Mouse (Mus musculus) stomach, postnatal 0 days (tissue): ENCODE data around the gene Men1. TPM values are rescaled to one million over a fixed set of nuclear protein-coding genes. Genes with fewer than 3 reads are reported as not detected.

Experiments
- ATAC-seq: fragments of 200-750 bp; cut with Nextera tagmentation; 2 replicates; pipeline ENCODE4 v1.8.0; 2017; ENCODE audit not compliant: low FRiP score, low TSS enrichment
- DNase-seq: peaks from one replicate; pipeline ENCODE4 v3.0.0-alpha.2; 2016; ENCODE audit warnings: low spot score
- H3K27ac ChIP-seq: fragments of 300-500 bp; sonication (generic); replicated peaks from 2 replicates; pipeline ENCODE4 v1.5.1; 2014; ENCODE audit warnings: mild to moderate bottlenecking, control low read depth
- H3K27me3 ChIP-seq: fragments of 300-500 bp; sonication (generic); 2 replicates; pipeline ENCODE4 v1.6.1; 2014; ENCODE audit warnings: low read length; ENCODE audit not compliant: control insufficient read depth, insufficient read depth
- H3K36me3 ChIP-seq: fragments of 300-500 bp; sonication (generic); 2 replicates; pipeline ENCODE4 v1.6.1; 2014; ENCODE audit warnings: low read length, mixed read lengths; ENCODE audit not compliant: control insufficient read depth, insufficient read depth
- H3K4me1 ChIP-seq: fragments of 300-500 bp; sonication (generic); replicated peaks from 2 replicates; pipeline ENCODE4 v1.6.1; 2014; ENCODE audit warnings: antibody characterized with exemption; ENCODE audit not compliant: control insufficient read depth, insufficient read depth
- H3K4me2 ChIP-seq: fragments of 300-500 bp; sonication (generic); replicated peaks from 2 replicates; pipeline ENCODE4 v1.6.1; 2014; ENCODE audit warnings: low read depth, mild to moderate bottlenecking, control low read depth, moderate library complexity
- H3K4me3 ChIP-seq: fragments of 300-500 bp; sonication (generic); 2 replicates; pipeline ENCODE4 v1.5.1; 2014; ENCODE audit warnings: low read depth, low read length, control low read depth
- H3K9ac ChIP-seq: fragments of 300-500 bp; sonication (generic); 2 replicates; pipeline ENCODE4 v1.6.1; 2014; ENCODE audit warnings: mild to moderate bottlenecking, low read length, control low read depth, mixed read lengths
- H3K9me3 ChIP-seq: fragments of 300-500 bp; sonication (generic); 2 replicates; pipeline ENCODE4 v1.6.1; 2016; ENCODE audit warnings: low read length; ENCODE audit not compliant: control insufficient read depth
- CTCF ChIP-seq: IDR thresholded peaks from 2 replicates; pipeline ENCODE4 v1.5.1; 2016; ENCODE audit warnings: antibody characterized with exemption, low read depth, mild to moderate bottlenecking, moderate library complexity
- EP300 ChIP-seq: optimal IDR thresholded peaks from 2 replicates; pipeline ENCODE3; 2016; ENCODE audit warnings: antibody characterized with exemption
- WGBS: fragments of 180-500 bp; shearing (Covaris S2); extraction: QIAGEN DNeasy Blood & Tissue Kit; methylation state at CpG from one replicate; pipeline ENCODE4 v1.1.7; 2014; 5-methylcytosine and 5-hydroxymethylcytosine counted together
- microRNA-seq: library from miRNA; unstranded; fragments of <30 nt; microRNA quantifications from one replicate; pipeline ENCODE4, GENCODE M21; 2016
- polyA plus RNA-seq: library from polyadenylated mRNA; unstranded; fragments of >200 nt; fragmentation: Nextera tagmentation; extraction: Ambion mirVana; gene quantifications from 2 replicates; pipeline ENCODE4 v1.2.1, GENCODE M21; 2015

Gene Men1
- polyA plus RNA-seq, 1 experiment from 2014 or later: 27.1 TPM

GRCm38 (mm10) chr19:6389803-6390202 lies 55.0 kb downstream of the Men1 start:
- 20% methylated on average over 16 of the region's 16 CpGs for WGBS
- Histone ChIP-seq H3K4me2 (peak overlapping the region; percentile 42), H3K27me3 (no peaks in the 10 kb centered on the region), H3K9ac (no peak overlapping the region), H3K4me1 (no peaks in the 10 kb centered on the region), H3K4me3 (0 out of 2 replicates have a peak overlapping the region, but pooled peaks have one; percentile 8), H3K36me3 (no peaks in the 10 kb centered on the region), H3K9me3 (no peaks in the 10 kb centered on the region), H3K27ac (no peak overlapping the region)
- TF ChIP-seq EP300 (no peak), CTCF (no peak)
- DNase-seq (no peak), ATAC-seq (peak; percentile 40)

DNA sequence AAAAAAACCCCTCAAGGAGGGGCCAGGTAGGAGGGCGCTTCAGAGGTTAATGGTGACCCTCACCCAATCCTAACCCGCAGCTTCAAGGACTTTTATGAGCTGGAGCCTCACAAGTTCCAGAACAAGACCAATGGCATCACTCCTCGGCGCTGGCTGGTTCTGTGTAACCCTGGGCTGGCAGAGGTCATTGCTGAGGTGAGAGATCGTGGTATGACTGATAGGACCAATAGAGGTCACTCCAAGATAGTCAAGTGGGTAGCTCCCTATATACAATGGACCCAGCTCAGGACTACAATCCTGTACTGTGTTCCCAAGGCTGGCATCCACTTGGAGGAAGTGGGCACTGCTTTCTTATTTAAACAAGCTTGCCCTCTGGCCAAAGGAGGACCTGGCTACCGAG lies 55.5 kb downstream of the Men1 start:
- Histone ChIP-seq H3K4me3 (no peak overlapping the region), H3K36me3 (no peaks in the 10 kb centered on the region)

More for the DNA sequence above, 55.5 kb downstream of the Men1 start:
- no peaks in the 10 kb centered on the region for H3K4me1 ChIP-seq
- ATAC-seq (peak; percentile 4; the same call in 1 of the 2 replicates), DNase-seq (no peak)
- TF ChIP-seq CTCF (no peak), EP300 (no peak)
- no peaks in the 10 kb centered on the region for H3K27me3 ChIP-seq
- WGBS: 51% methylated on average over 6 of the region's 6 CpGs
- no peak overlapping the region for H3K4me2 ChIP-seq
- no peaks in the 10 kb centered on the region for H3K9me3 ChIP-seq
- H3K9ac ChIP-seq: no peak overlapping the region
- H3K27ac ChIP-seq: no peak overlapping the region

Small RNA genes lying within 50 kb of the gene (microRNA-seq; reads per million reads assigned to microRNA genes)
- gene Mir6989: not detected

Other genes with a start within 250 kb of the Men1 start
- gene Cdca5, start 250.0 kb upstream of the Men1 start, polyA plus RNA-seq: 7.9 and 8.1 TPM in 2 replicates
- not detected in 2 replicates for gene AC131692.1, start 240.6 kb upstream of the Men1 start, polyA plus RNA-seq
- gene Naaladl1, start 229.2 kb upstream of the Men1 start, polyA plus RNA-seq: 0.05 and 0.07 TPM in 2 replicates
- 26.8 and 29.4 TPM in 2 replicates for gene Sac3d1, start 216.3 kb upstream of the Men1 start, polyA plus RNA-seq
- gene Snx15, start 206.7 kb upstream of the Men1 start, polyA plus RNA-seq: 24.7 and 25.0 TPM in 2 replicates
- gene Batf2, start 194.0 kb upstream of the Men1 start, polyA plus RNA-seq: 0.49 and 0.52 TPM in 2 replicates
- 74.0 and 77.2 TPM in 2 replicates for gene Arl2, start 193.4 kb upstream of the Men1 start, polyA plus RNA-seq
- 0.11 TPM in 1 of 2 replicates, not detected in the other for gene Majin, start 150.6 kb upstream of the Men1 start, polyA plus RNA-seq
- 0.17 and 0.46 TPM in 2 replicates for gene Gpha2, start 108.6 kb upstream of the Men1 start, polyA plus RNA-seq
- gene Ppp2r5b, start 99.1 kb upstream of the Men1 start, polyA plus RNA-seq: 14.7 and 15.0 TPM in 2 replicates
- gene Atg2a, start 93.3 kb upstream of the Men1 start, polyA plus RNA-seq: 4.8 and 6.0 TPM in 2 replicates
- gene Ehd1, start 58.3 kb upstream of the Men1 start, polyA plus RNA-seq: 62.0 and 63.8 TPM in 2 replicates
- 1.3 and 1.9 TPM in 2 replicates for gene Cdc42bpg, start 28.5 kb upstream of the Men1 start, polyA plus RNA-seq
- 5.2 and 5.7 TPM in 2 replicates for gene Map4k2, start 6.2 kb downstream of the Men1 start, polyA plus RNA-seq
- gene Sf1, start 28.7 kb downstream of the Men1 start, polyA plus RNA-seq: 42.3 and 52.0 TPM in 2 replicates
- 8.0 and 10.5 TPM in 2 replicates for gene Pygm, start 49.4 kb downstream of the Men1 start, polyA plus RNA-seq
- 53.4 and 57.3 TPM in 2 replicates for gene Rasgrp2, start 64.4 kb downstream of the Men1 start, polyA plus RNA-seq
- 0.83 and 1.3 TPM in 2 replicates for gene Nrxn2, start 83.8 kb downstream of the Men1 start, polyA plus RNA-seq
- gene Slc22a12, start 208.1 kb downstream of the Men1 start, polyA plus RNA-seq: not detected in 2 replicates